In genomic region chr10:93264001-93264400, GRCm38 (mm10) we compare ENCODE assay signal across 13 mouse cellular contexts. TPM values are rescaled to one million over a fixed set of nuclear protein-coding genes. Genes with fewer than 3 reads are reported as not detected.
A peak's percentile ranks its signal among the peaks of the same experiment; 100 is the strongest.
DNase-seq lines count a peak whose midpoint lies in the region; ATAC-seq and TF ChIP-seq lines count a peak whose summit lies in the region.
"Had no signal": no experiment of that assay in that cellular context is flagged by ENCODE, and none has a peak within 500 bp of the region (broad histone marks: within the 10 kb centered on the region; RNA-seq: fewer than 3 reads in every experiment).

No protein-coding gene starts in this region.

- H3K4me1 ChIP-seq in hindbrain, embryonic 13.5 days (replicated peaks): peaks cover 40% of the 10 kb centered on the region
- H3K4me1 ChIP-seq in hindbrain, embryonic 11.5 days (replicated peaks; ENCODE audit: control insufficient read depth, insufficient read depth, low read length): peaks cover 10% of the 10 kb centered on the region
- H3K4me1 ChIP-seq in brown adipose tissue, adult 24 weeks (ENCODE audit: control insufficient read depth, insufficient read depth, insufficient read length, low read length): peaks cover 48% of the 10 kb centered on the region
- H3K4me1 ChIP-seq in hindbrain, embryonic 16.5 days (ENCODE audit: control insufficient read depth, insufficient read depth, low read depth, low read length): peaks cover 33% of the 10 kb centered on the region

- 75% methylated on average over 5 of the region's 5 CpGs for WGBS in hindbrain, embryonic 13.5 days
- 88% methylated on average over 5 of the region's 5 CpGs for WGBS in hindbrain, embryonic 11.5 days
- 52% methylated on average over 5 of the region's 5 CpGs for WGBS in hindbrain, embryonic 16.5 days

- H3K4me3 ChIP-seq in gastrocnemius, adult 2 months: no peak overlapping the region
- no peak overlapping the region for H3K4me3 ChIP-seq in hindbrain, embryonic 13.5 days
- H3K4me3 ChIP-seq in hindbrain, embryonic 11.5 days (ENCODE audit: low read depth, low read length): no peak overlapping the region
- no peak overlapping the region for H3K4me3 ChIP-seq in brown adipose tissue, adult 24 weeks (ENCODE audit: insufficient read depth, low read depth, low read length)
- H3K4me3 ChIP-seq in hindbrain, embryonic 16.5 days (ENCODE audit: low read length): no peak overlapping the region
- H3K4me3 ChIP-seq: embryonic facial prominence, embryonic 12.5 days; kidney, embryonic 15.5 days; midbrain, embryonic 13.5 days had no signal

- peak overlapping the region; percentile 68 for H3K27ac ChIP-seq in gastrocnemius, adult 2 months
- peak overlapping the region; percentile 63 for H3K27ac ChIP-seq in hindbrain, embryonic 13.5 days
- no peak overlapping the region for H3K27ac ChIP-seq in hindbrain, embryonic 11.5 days (ENCODE audit: low read depth, low read length)
- peak overlapping the region; percentile 35; the same call in 1 of the 2 replicates for H3K27ac ChIP-seq in brown adipose tissue, adult 24 weeks (replicated peaks; ENCODE audit: low read depth, low read length)
- peak overlapping the region; percentile 52 for H3K27ac ChIP-seq in hindbrain, embryonic 16.5 days (ENCODE audit: low read depth, low read length)
- H3K27ac ChIP-seq: embryonic facial prominence, embryonic 12.5 days; liver, embryonic 14.5 days had no signal

- H3K4me2 ChIP-seq in hindbrain, embryonic 13.5 days: no peak overlapping the region
- no peak overlapping the region for H3K4me2 ChIP-seq in hindbrain, embryonic 11.5 days (replicated peaks; ENCODE audit: low read depth, low read length)
- H3K4me2 ChIP-seq in hindbrain, embryonic 16.5 days (ENCODE audit: low read length): no peak overlapping the region
- H3K4me2 ChIP-seq: embryonic facial prominence, embryonic 12.5 days; kidney, embryonic 15.5 days; midbrain, embryonic 13.5 days had no signal

- no peak overlapping the region for H3K9ac ChIP-seq in hindbrain, embryonic 13.5 days
- H3K9ac ChIP-seq in hindbrain, embryonic 11.5 days (ENCODE audit: low read depth, low read length): no peak overlapping the region
- no peak overlapping the region for H3K9ac ChIP-seq in hindbrain, embryonic 16.5 days (ENCODE audit: low read depth, low read length)
- H3K9ac ChIP-seq: embryonic facial prominence, embryonic 12.5 days; kidney, embryonic 15.5 days; liver, embryonic 14.5 days; midbrain, embryonic 13.5 days had no signal

- no peaks in the 10 kb centered on the region for H3K9me3 ChIP-seq in hindbrain, embryonic 13.5 days
- H3K9me3 ChIP-seq in hindbrain, embryonic 11.5 days (ENCODE audit: control insufficient read depth, low read length): no peaks in the 10 kb centered on the region
- H3K9me3 ChIP-seq in hindbrain, embryonic 16.5 days (ENCODE audit: control insufficient read depth, low read length): no peaks in the 10 kb centered on the region
- H3K9me3 ChIP-seq: embryonic facial prominence, embryonic 12.5 days; kidney, embryonic 15.5 days; midbrain, embryonic 13.5 days had no signal

- intact Hi-C loops in gastrocnemius, adult 2 months (cut with DNase I): no loop called here

- no peak for ATAC-seq in hindbrain, embryonic 13.5 days (ENCODE audit: low FRiP score)
- no peak for ATAC-seq in hindbrain, embryonic 11.5 days (ENCODE audit: low FRiP score)
- no peak for ATAC-seq in hindbrain, embryonic 16.5 days

- H3K36me3 ChIP-seq in hindbrain, embryonic 13.5 days: no peaks in the 10 kb centered on the region
- H3K36me3 ChIP-seq in hindbrain, embryonic 11.5 days (ENCODE audit: control insufficient read depth, insufficient read depth, low read length): no peaks in the 10 kb centered on the region
- H3K36me3 ChIP-seq in hindbrain, embryonic 16.5 days (ENCODE audit: control insufficient read depth, insufficient read depth, low read length): no peaks in the 10 kb centered on the region
- H3K36me3 ChIP-seq: midbrain, embryonic 13.5 days had no signal

- no peak for DNase-seq in gastrocnemius, adult 2 months
- no peak for DNase-seq in gastrocnemius, postnatal 10 days
- no peak for DNase-seq in hindbrain, embryonic 11.5 days (ENCODE audit: low spot score)
- no peak for DNase-seq in kidney, adult 8-10 months
- DNase-seq: lung, postnatal 14 days; thymus, adult 18-20 months had no signal

- H3K27me3 ChIP-seq in hindbrain, embryonic 13.5 days: no peaks in the 10 kb centered on the region
- H3K27me3 ChIP-seq in hindbrain, embryonic 11.5 days (ENCODE audit: control insufficient read depth, insufficient read depth, low read length): no peaks in the 10 kb centered on the region
- H3K27me3 ChIP-seq in hindbrain, embryonic 16.5 days (replicated peaks; ENCODE audit: control insufficient read depth, insufficient read depth, low read length): no peaks in the 10 kb centered on the region
- H3K27me3 ChIP-seq: embryonic facial prominence, embryonic 12.5 days; kidney, embryonic 15.5 days; midbrain, embryonic 13.5 days had no signal

- no peak for TF ChIP-seq CTCF in gastrocnemius, adult 2 months (IDR thresholded peaks at IDR 0.05)

RNA-seq across cellular contexts. Expression of gene Elk3, which starts 46.9 kb away (rescaled TPM):
- 10 to 100 TPM; 11.7 to 14.2 TPM for total RNA-seq in gastrocnemius, adult 2 months (2021)
- total RNA-seq in gastrocnemius, postnatal 10 days (2021): 10 to 100 TPM; 41.9 to 46.7 TPM
- 10.4 and 13.0 TPM in 2 replicates for polyA plus RNA-seq in hindbrain, embryonic 13.5 days (2015; fragmentation: Nextera tagmentation; extraction: Ambion mirVana)
- polyA plus RNA-seq in hindbrain, embryonic 11.5 days (2014; fragmentation: Nextera tagmentation; extraction: Ambion mirVana): 16.0 and 22.8 TPM in 2 replicates
- 8.0 and 14.4 TPM in 2 replicates for polyA plus RNA-seq in brown adipose tissue, adult 24 weeks (2012; ENCODE audit: insufficient read depth, insufficient read length, missing spikeins)
- polyA plus RNA-seq in hindbrain, embryonic 16.5 days (2015; fragmentation: Nextera tagmentation; extraction: Ambion mirVana): 4.1 and 8.8 TPM in 2 replicates
